Mouse (Mus musculus) erythroblast, embryonic 14.5 days (primary cell): ENCODE results near the gene Cyp24a1.

Source experiments
- GATA1 ChIP-seq: IDR thresholded peaks from 2 replicates; pipeline ENCODE4 v1.6.1; 2012; ENCODE audit warnings: low read length, inconsistent platforms, mixed read lengths
- TAL1 ChIP-seq: IDR thresholded peaks from 3 replicates; pipeline ENCODE4 v1.6.1; 2012; ENCODE audit warnings: low read length, inconsistent platforms, mixed read lengths

- TF ChIP-seq TAL1, result no peak
- TF ChIP-seq GATA1, result no peak
Measured at GRCm38 (mm10) chr2:170497091-170497566, at the start of gene Cyp24a1.
